Mouse (Mus musculus) lung, adult 2 months (tissue): ENCODE data around the gene Sox13.

ENCODE experiments used
- CTCF ChIP-seq: fragments of 200-500 bp; IDR thresholded peaks from 2 replicates; pipeline ENCODE4 v1.5.1; 2011; ENCODE audit warnings: mild to moderate bottlenecking, low read length, control low read depth; ENCODE audit not compliant: insufficient read depth
- POLR2A ChIP-seq: fragments of 200-500 bp; IDR thresholded peaks from 2 replicates; pipeline ENCODE4 v1.6.1; 2011; ENCODE audit warnings: low read depth, mild to moderate bottlenecking, control low read depth, low read length, borderline replicate concordance; ENCODE audit errors: extremely low read depth

DNA sequence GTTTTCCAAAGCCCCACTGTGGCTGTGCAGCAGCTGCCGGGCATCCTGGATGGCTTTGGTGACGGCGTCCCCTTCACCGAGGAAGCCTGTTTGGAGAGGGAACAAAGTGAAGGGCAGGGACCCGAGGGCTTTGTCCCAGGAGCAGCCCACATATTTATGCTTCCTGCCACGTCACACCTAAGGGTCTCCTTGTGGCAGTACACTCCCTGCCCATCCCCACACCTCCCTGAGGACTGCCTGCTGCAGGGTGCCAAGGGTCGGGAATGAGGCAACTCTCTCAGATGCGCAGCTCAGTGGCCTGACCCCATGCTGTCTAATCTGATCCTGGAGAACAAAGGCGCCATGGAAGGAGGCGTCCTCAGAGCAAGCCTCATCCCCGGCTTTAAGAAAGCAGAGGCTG lies 38.0 kb downstream of the Sox13 start:
- TF ChIP-seq CTCF: no peak
- no peak for TF ChIP-seq POLR2A
